Mouse (Mus musculus) hindbrain, embryonic 11.5 days (tissue): ENCODE results near the gene Mybpc3. TPM values are rescaled to one million over a fixed set of nuclear protein-coding genes. Genes with fewer than 3 reads are reported as not detected.
A peak's percentile ranks its signal among the peaks of the same experiment; 100 is the strongest.

Experiments
- ATAC-seq: fragments of 200-750 bp; cut with Nextera tagmentation; 2 replicates; pipeline ENCODE4 v1.8.0; 2017; ENCODE audit warnings: mild to moderate bottlenecking, moderate TSS enrichment, moderate library complexity; ENCODE audit not compliant: low FRiP score
- DNase-seq: peaks from one replicate; pipeline ENCODE4 v3.0.0-alpha.2; 2015; ENCODE audit warnings: low spot score
- H3K27ac ChIP-seq: fragments of 300-500 bp; sonication (generic); 2 replicates; pipeline ENCODE4 v1.5.1; 2014; ENCODE audit warnings: mild to moderate bottlenecking, low read depth, low read length
- H3K27me3 ChIP-seq: fragments of 300-500 bp; sonication (generic); 2 replicates; pipeline ENCODE4 v1.6.1; 2014; ENCODE audit warnings: mild to moderate bottlenecking, low read length, moderate library complexity, mixed read lengths; ENCODE audit not compliant: control insufficient read depth, insufficient read depth
- H3K36me3 ChIP-seq: fragments of 300-500 bp; sonication (generic); 2 replicates; pipeline ENCODE4 v1.6.1; 2014; ENCODE audit warnings: mild to moderate bottlenecking, low read length, moderate library complexity, mixed read lengths; ENCODE audit not compliant: control insufficient read depth, insufficient read depth
- H3K4me1 ChIP-seq: fragments of 300-500 bp; sonication (generic); replicated peaks from 2 replicates; pipeline ENCODE4 v1.6.1; 2014; ENCODE audit warnings: low read length, mixed read lengths; ENCODE audit not compliant: control insufficient read depth, insufficient read depth
- H3K4me2 ChIP-seq: fragments of 300-500 bp; sonication (generic); replicated peaks from 2 replicates; pipeline ENCODE4 v1.6.1; 2014; ENCODE audit warnings: mild to moderate bottlenecking, low read depth, low read length
- H3K4me3 ChIP-seq: fragments of 300-500 bp; sonication (generic); 2 replicates; pipeline ENCODE4 v1.5.1; 2014; ENCODE audit warnings: low read depth, low read length
- H3K9ac ChIP-seq: fragments of 300-500 bp; sonication (generic); 2 replicates; pipeline ENCODE4 v1.6.1; 2014; ENCODE audit warnings: low read depth, low read length
- H3K9me3 ChIP-seq: fragments of 300-500 bp; sonication (generic); 2 replicates; pipeline ENCODE4 v1.6.1; 2016; ENCODE audit warnings: low read length; ENCODE audit not compliant: control insufficient read depth
- WGBS: fragments of 180-500 bp; shearing (Covaris S2); extraction: QIAGEN DNeasy Blood & Tissue Kit; methylation state at CpG from one replicate; pipeline ENCODE4 v1.1.7; 2014; 5-methylcytosine and 5-hydroxymethylcytosine counted together
- polyA plus RNA-seq: library from polyadenylated mRNA; unstranded; fragments of >200 nt; fragmentation: Nextera tagmentation; extraction: Ambion mirVana; gene quantifications from 2 replicates; pipeline ENCODE4 v1.2.1, GENCODE M21; 2014

Mybpc3 gene
- polyA plus RNA-seq, 1 experiment from 2014 or later = not detected

- no peaks in the 10 kb centered on the region for H3K9me3 ChIP-seq
- no peak overlapping the region for H3K27ac ChIP-seq
- peak overlapping the region; percentile 41 for H3K4me3 ChIP-seq
- 0 out of 2 replicates have a peak, but pooled peaks cover 2% of the 10 kb centered on the region for H3K4me1 ChIP-seq
- H3K27me3 ChIP-seq = no peaks in the 10 kb centered on the region
- peak overlapping the region; percentile 63 for H3K9ac ChIP-seq
- peak; percentile 92 for ATAC-seq
- no peaks in the 10 kb centered on the region for H3K36me3 ChIP-seq
- peak; percentile 62 for DNase-seq
- WGBS = 2% methylated on average over 16 of the region's 36 CpGs
- H3K4me2 ChIP-seq = peak overlapping the region; percentile 88
Observed at GRCm38 (mm10) chr2:91078314-91079025, 39.5 kb upstream of the Mybpc3 start.

- Histone ChIP-seq H3K4me3 (peak overlapping the region; percentile 41), H3K9me3 (no peaks in the 10 kb centered on the region), H3K36me3 (no peaks in the 10 kb centered on the region), H3K27ac (no peak overlapping the region), H3K4me1 (0 out of 2 replicates have a peak, but pooled peaks cover 2% of the 10 kb centered on the region), H3K27me3 (no peaks in the 10 kb centered on the region), H3K9ac (peak overlapping the region; percentile 63), H3K4me2 (peak overlapping the region; percentile 88)
- ATAC-seq (no peak), DNase-seq (no peak)
- WGBS = 24% methylated on average over 5 of the region's 5 CpGs
Observed at GRCm38 (mm10) chr2:91079026-91079384, 38.9 kb upstream of the Mybpc3 start.

DNA sequence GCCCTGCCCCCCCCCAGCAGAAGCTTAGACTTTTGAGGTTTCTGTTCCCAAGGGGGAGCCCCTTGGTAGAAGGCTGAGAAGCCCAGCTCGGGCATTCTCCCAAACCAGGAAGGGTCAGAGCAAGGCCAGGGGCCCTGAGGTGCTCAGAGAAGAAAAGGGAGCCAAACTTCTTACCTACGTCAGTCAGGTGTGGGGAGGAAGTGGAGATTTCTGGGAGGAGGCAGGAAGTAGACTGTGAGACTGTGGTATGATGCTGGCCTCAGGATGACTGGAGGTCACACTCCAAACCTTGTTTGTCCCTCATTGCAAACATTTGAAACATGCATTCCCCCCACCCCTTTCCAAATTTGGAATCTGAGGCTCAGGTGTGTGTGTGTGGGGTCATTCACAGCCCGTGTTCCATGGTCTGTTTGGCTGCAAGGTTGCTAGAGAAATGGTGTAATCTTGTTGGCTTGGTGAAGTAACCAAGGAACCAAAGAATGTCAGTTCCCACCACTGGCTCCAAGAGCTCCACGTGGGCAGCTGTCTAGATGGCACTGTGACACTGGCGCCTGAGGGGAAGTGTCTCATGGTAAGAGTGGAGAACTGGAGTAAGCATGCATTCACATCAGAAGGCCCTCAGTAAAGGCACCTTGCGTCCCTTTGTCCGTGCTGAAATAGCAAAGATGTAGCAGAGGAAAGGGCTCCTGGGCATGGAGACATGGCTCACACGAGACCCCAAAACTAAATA is 37.0 kb upstream of the Mybpc3 start:
- 82% methylated on average over 8 of the region's 8 CpGs for WGBS

DNA sequence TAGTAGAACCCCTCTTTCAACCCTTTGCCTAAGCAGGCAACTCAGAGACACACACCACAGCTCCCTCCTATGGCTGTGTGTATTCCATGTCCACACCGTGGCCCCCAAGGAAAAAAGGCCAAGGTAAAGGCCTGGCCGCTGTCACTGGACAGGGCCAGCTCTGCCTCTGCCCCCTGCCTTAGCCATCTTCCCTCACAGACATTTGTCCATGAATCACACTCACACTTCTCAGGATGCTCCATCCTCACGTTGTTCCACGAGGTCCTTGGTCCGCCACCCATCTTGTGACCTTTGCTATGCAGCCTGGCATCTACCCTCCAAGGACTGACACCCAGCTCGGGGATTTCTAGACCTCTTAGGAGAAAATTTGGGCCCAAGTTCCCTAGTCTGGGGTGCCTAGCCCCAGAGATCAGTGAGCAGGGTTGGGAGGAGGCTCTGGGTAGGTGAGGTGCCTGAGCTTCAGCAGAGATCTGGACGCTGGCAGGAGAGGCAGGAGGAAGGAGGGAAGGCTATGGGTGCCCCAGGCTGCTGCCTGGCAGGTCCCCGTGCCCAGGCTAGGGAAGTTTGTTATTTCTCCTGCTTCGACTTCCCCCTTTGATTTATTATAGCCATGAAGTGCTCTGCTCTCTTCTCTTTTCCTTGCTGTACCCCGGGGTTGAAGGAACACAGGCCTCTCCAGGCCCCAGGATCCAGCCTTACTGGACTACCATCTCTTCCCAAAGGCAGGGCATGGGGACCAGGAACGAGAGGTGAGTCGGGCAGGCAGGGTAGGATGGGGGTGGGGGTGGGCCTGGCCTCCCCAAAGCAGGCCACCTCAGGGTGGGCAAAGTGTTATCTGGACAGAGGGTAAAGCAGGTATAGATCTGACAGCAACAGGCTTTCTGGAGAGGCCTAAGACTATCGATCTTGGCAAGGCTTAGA is 35.9 kb upstream of the Mybpc3 start, which contains the start of gene Spi1:
Spi1 (plus strand) TSS at position 616 of the 921 bp plus-strand sequence.
- Histone ChIP-seq H3K9me3 (no peaks in the 10 kb centered on the region), H3K4me1 (0 out of 2 replicates have a peak, but pooled peaks cover 2% of the 10 kb centered on the region), H3K9ac (no peak within 1 kb of the TSS), H3K36me3 (no peaks in the 10 kb centered on the region), H3K27ac (no peak within 1 kb of the TSS), H3K4me2 (no peak within 1 kb of the TSS), H3K4me3 (no peak within 1 kb of the TSS), H3K27me3 (no peaks in the 10 kb centered on the region)
- ATAC-seq = no peak
- no peak for DNase-seq
- 81% methylated on average over 13 of the region's 13 CpGs for WGBS

More for the DNA sequence above, 37.0 kb upstream of the Mybpc3 start:
- Histone ChIP-seq H3K36me3 (no peaks in the 10 kb centered on the region), H3K9me3 (no peaks in the 10 kb centered on the region), H3K4me2 (no peak overlapping the region), H3K4me1 (0 out of 2 replicates have a peak, but pooled peaks cover 2% of the 10 kb centered on the region), H3K27me3 (no peaks in the 10 kb centered on the region), H3K27ac (no peak overlapping the region), H3K9ac (no peak overlapping the region), H3K4me3 (no peak overlapping the region)
- ATAC-seq = no peak
- DNase-seq = no peak

DNA sequence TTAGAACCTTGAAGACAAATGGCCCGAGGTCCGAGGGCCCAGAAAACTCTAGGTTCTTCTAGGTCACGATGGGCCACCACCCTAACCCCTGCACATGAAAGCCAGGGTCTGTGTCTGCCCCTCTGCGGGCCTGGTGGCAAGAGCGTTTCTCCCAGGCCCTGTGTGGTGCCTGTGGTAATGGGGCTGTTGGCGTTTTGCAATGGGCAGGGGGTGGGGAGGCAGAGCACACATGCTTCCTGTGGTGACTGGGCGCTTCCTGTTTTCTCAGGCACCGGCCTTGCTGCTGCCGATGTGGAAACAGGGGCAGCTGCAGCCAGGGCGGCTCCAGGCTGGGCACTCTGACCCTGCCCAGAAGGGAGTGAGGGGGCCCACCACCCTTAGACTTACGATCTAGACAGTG is 35.1 kb upstream of the Mybpc3 start:
- Histone ChIP-seq H3K27ac (no peak overlapping the region), H3K36me3 (no peaks in the 10 kb centered on the region), H3K9ac (no peak overlapping the region), H3K4me3 (no peak overlapping the region), H3K27me3 (no peaks in the 10 kb centered on the region), H3K4me1 (0 out of 2 replicates have a peak, but pooled peaks cover 2% of the 10 kb centered on the region), H3K4me2 (no peak overlapping the region), H3K9me3 (no peaks in the 10 kb centered on the region)
- no peak for ATAC-seq
- 78% methylated on average over 11 of the region's 11 CpGs for WGBS
- DNase-seq = no peak

DNA sequence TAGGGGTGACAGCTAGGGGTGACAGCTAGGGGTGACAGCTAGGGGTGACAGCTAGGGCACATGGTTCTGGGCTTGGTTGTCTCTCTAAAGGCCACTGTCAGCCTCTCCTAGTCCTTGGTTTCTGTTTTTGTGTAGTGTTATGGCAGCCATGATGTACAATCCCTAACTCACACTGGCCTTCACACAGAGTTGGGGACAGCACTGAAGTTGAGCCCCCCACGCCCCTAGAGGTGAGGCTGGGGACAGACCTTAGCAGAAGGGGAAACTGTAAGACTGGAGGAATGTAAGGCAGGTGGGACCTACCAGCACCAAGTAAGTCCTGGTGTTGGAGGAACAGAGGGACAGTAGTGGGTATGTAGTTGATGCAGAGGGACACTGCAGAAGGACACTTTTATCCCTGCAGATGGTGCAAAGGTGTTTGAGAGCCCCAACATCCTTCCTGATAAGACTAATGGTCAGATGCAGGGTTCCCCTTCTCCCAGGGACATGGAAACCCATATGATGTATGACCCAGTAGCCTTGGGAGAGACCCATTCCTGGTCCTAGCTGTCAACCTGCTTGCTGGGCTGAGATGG is 34.5 kb upstream of the Mybpc3 start:
- WGBS = 38% methylated on average over 1 of the region's 1 CpGs
- Histone ChIP-seq H3K9me3 (no peaks in the 10 kb centered on the region), H3K4me1 (0 out of 2 replicates have a peak, but pooled peaks cover 2% of the 10 kb centered on the region), H3K27ac (no peak overlapping the region), H3K4me2 (no peak overlapping the region), H3K36me3 (no peaks in the 10 kb centered on the region), H3K9ac (no peak overlapping the region), H3K27me3 (no peaks in the 10 kb centered on the region), H3K4me3 (no peak overlapping the region)
- ATAC-seq (no peak), DNase-seq (no peak)

DNA sequence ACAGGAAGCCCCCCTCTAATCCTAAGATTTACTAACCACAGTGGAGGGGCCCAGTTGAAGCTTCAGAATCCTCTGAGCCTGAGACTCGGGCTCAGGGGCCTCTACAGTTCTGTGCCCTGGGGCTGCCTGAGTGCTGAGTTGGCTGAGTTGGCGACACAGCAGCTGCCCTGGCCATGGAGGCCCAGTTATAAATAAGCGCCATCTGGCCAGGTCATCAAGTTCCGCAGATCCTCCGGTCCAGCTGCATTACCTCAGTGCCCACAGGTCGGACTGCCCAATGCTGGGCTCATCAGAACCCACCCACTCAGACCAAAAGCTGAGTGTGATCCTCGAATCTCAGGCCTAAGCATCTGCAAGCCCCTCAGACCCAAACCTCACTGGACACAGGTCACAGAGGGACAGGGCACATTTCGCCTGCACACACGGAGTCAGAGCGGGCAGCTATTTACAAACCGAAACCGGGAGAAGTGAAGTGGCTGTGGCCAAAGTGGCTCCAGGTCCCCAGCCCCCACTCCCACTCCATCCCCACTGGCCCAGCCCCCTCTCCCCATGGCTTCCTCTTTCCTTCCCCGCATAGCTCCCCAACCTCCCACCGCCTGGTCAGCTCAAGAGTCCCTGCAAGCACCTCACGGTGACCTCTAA is 33.6 kb upstream of the Mybpc3 start:
- WGBS = 84% methylated on average over 15 of the region's 15 CpGs

More for the DNA sequence above, 33.6 kb upstream of the Mybpc3 start:
- Histone ChIP-seq H3K9me3 (no peaks in the 10 kb centered on the region), H3K4me1 (no peaks in the 10 kb centered on the region), H3K27ac (no peak overlapping the region), H3K4me2 (no peak overlapping the region), H3K36me3 (no peaks in the 10 kb centered on the region), H3K27me3 (no peaks in the 10 kb centered on the region), H3K9ac (no peak overlapping the region), H3K4me3 (no peak overlapping the region)
- no peak for ATAC-seq
- no peak for DNase-seq
